Mouse (Mus musculus): ENCODE results near the gene Stat3. TPM values are rescaled to one million over a fixed set of nuclear protein-coding genes. Genes with fewer than 3 reads are reported as not detected.

The Stat3 gene
- polyA plus RNA-seq, 1 experiment from 2014 or later = 39.0 TPM

GRCm38 (mm10) chr11:100967881-100968420 is 28.6 kb upstream of the Stat3 start:
- H3K4me1 ChIP-seq (ENCODE audit: control insufficient read depth, insufficient read depth, low read length) = peaks cover 10% of the 10 kb centered on the region
- H3K4me3 ChIP-seq (ENCODE audit: low read depth, low read length) = no peak overlapping the region
- no peaks in the 10 kb centered on the region for H3K9me3 ChIP-seq (replicated peaks; ENCODE audit: control insufficient read depth, low read length, poor library complexity, severe bottlenecking)
- 0 out of 2 replicates have a peak overlapping the region, but pooled peaks have one; percentile 7 for H3K4me2 ChIP-seq (ENCODE audit: low read length)
- 80% methylated on average over 5 of the region's 5 CpGs for WGBS
- peaks cover 61% of the 10 kb centered on the region for H3K27me3 ChIP-seq (ENCODE audit: control insufficient read depth, insufficient read depth, low read depth, low read length)
- no peak overlapping the region for H3K9ac ChIP-seq (ENCODE audit: low read depth, low read length)
- ATAC-seq = no peak
- H3K36me3 ChIP-seq (ENCODE audit: control insufficient read depth, insufficient read depth, low read length) = no peaks in the 10 kb centered on the region
- no peak overlapping the region for H3K27ac ChIP-seq (ENCODE audit: low read length)

- Histone ChIP-seq H3K4me3 (ENCODE audit: low read depth, low read length) (no peak overlapping the region), H3K36me3 (ENCODE audit: control insufficient read depth, insufficient read depth, low read length) (no peaks in the 10 kb centered on the region), H3K4me1 (ENCODE audit: control insufficient read depth, insufficient read depth, low read length) (peaks cover 10% of the 10 kb centered on the region), H3K4me2 (ENCODE audit: low read length) (no peak overlapping the region), H3K27ac (ENCODE audit: low read length) (no peak overlapping the region), H3K27me3 (ENCODE audit: control insufficient read depth, insufficient read depth, low read depth, low read length) (peaks cover 56% of the 10 kb centered on the region), H3K9ac (ENCODE audit: low read depth, low read length) (no peak overlapping the region), H3K9me3 (replicated peaks; ENCODE audit: control insufficient read depth, low read length, poor library complexity, severe bottlenecking) (no peaks in the 10 kb centered on the region)
- no peak for ATAC-seq
- 65% methylated on average over 5 of the region's 5 CpGs for WGBS
Measured at GRCm38 (mm10) chr11:100967376-100967775, 28.0 kb upstream of the Stat3 start.

GRCm38 (mm10) chr11:100965760-100966159 is 26.4 kb upstream of the Stat3 start:
- no peaks in the 10 kb centered on the region for H3K9me3 ChIP-seq (replicated peaks; ENCODE audit: control insufficient read depth, low read length, poor library complexity, severe bottlenecking)
- no peak overlapping the region for H3K4me2 ChIP-seq (ENCODE audit: low read length)
- no peak overlapping the region for H3K9ac ChIP-seq (ENCODE audit: low read depth, low read length)
- no peak overlapping the region for H3K4me3 ChIP-seq (ENCODE audit: low read depth, low read length)
- ATAC-seq = no peak
- H3K27ac ChIP-seq (ENCODE audit: low read length) = no peak overlapping the region
- peaks cover 11% of the 10 kb centered on the region for H3K4me1 ChIP-seq (ENCODE audit: control insufficient read depth, insufficient read depth, low read length)
- H3K27me3 ChIP-seq (ENCODE audit: control insufficient read depth, insufficient read depth, low read depth, low read length) = peaks cover 41% of the 10 kb centered on the region
- no peaks in the 10 kb centered on the region for H3K36me3 ChIP-seq (ENCODE audit: control insufficient read depth, insufficient read depth, low read length)
- 74% methylated on average over 6 of the region's 6 CpGs for WGBS

- no peak overlapping the region for H3K4me2 ChIP-seq (ENCODE audit: low read length)
- H3K9me3 ChIP-seq (replicated peaks; ENCODE audit: control insufficient read depth, low read length, poor library complexity, severe bottlenecking) = no peaks in the 10 kb centered on the region
- 82% methylated on average over 6 of the region's 6 CpGs for WGBS
- no peaks in the 10 kb centered on the region for H3K36me3 ChIP-seq (ENCODE audit: control insufficient read depth, insufficient read depth, low read length)
- H3K27me3 ChIP-seq (ENCODE audit: control insufficient read depth, insufficient read depth, low read depth, low read length) = peaks cover 34% of the 10 kb centered on the region
- H3K4me1 ChIP-seq (ENCODE audit: control insufficient read depth, insufficient read depth, low read length) = peaks cover 12% of the 10 kb centered on the region
- H3K9ac ChIP-seq (ENCODE audit: low read depth, low read length) = no peak overlapping the region
- ATAC-seq = no peak
- H3K27ac ChIP-seq (ENCODE audit: low read length) = no peak overlapping the region
- no peak overlapping the region for H3K4me3 ChIP-seq (ENCODE audit: low read depth, low read length)
Measured at GRCm38 (mm10) chr11:100964901-100965542, 25.7 kb upstream of the Stat3 start.

- Histone ChIP-seq H3K9me3 (replicated peaks; ENCODE audit: control insufficient read depth, low read length, poor library complexity, severe bottlenecking) (no peaks in the 10 kb centered on the region), H3K4me1 (ENCODE audit: control insufficient read depth, insufficient read depth, low read length) (peaks cover 8% of the 10 kb centered on the region), H3K4me3 (ENCODE audit: low read depth, low read length) (no peak overlapping the region), H3K9ac (ENCODE audit: low read depth, low read length) (no peak overlapping the region), H3K27ac (ENCODE audit: low read length) (no peak overlapping the region), H3K36me3 (ENCODE audit: control insufficient read depth, insufficient read depth, low read length) (no peaks in the 10 kb centered on the region), H3K27me3 (ENCODE audit: control insufficient read depth, insufficient read depth, low read depth, low read length) (peaks cover 33% of the 10 kb centered on the region), H3K4me2 (ENCODE audit: low read length) (no peak overlapping the region)
- ATAC-seq = no peak
- 85% methylated on average over 7 of the region's 7 CpGs for WGBS
Measured at GRCm38 (mm10) chr11:100964180-100964579, 24.8 kb upstream of the Stat3 start.

GRCm38 (mm10) chr11:100963647-100964046 is 24.3 kb upstream of the Stat3 start:
- no peak overlapping the region for H3K4me2 ChIP-seq (ENCODE audit: low read length)
- no peaks in the 10 kb centered on the region for H3K36me3 ChIP-seq (ENCODE audit: control insufficient read depth, insufficient read depth, low read length)
- H3K9ac ChIP-seq (ENCODE audit: low read depth, low read length) = no peak overlapping the region
- ATAC-seq = no peak
- no peaks in the 10 kb centered on the region for H3K9me3 ChIP-seq (replicated peaks; ENCODE audit: control insufficient read depth, low read length, poor library complexity, severe bottlenecking)
- WGBS = 75% methylated on average over 9 of the region's 9 CpGs
- H3K4me3 ChIP-seq (ENCODE audit: low read depth, low read length) = no peak overlapping the region
- H3K27ac ChIP-seq (ENCODE audit: low read length) = no peak overlapping the region
- peaks cover 33% of the 10 kb centered on the region for H3K27me3 ChIP-seq (ENCODE audit: control insufficient read depth, insufficient read depth, low read depth, low read length)
- peaks cover 10% of the 10 kb centered on the region for H3K4me1 ChIP-seq (ENCODE audit: control insufficient read depth, insufficient read depth, low read length)

GRCm38 (mm10) chr11:100962371-100962911 is 23.1 kb upstream of the Stat3 start:
- Histone ChIP-seq H3K4me3 (ENCODE audit: low read depth, low read length) (no peak overlapping the region), H3K27me3 (ENCODE audit: control insufficient read depth, insufficient read depth, low read depth, low read length) (peaks cover 31% of the 10 kb centered on the region), H3K36me3 (ENCODE audit: control insufficient read depth, insufficient read depth, low read length) (no peaks in the 10 kb centered on the region), H3K27ac (ENCODE audit: low read length) (no peak overlapping the region), H3K9ac (ENCODE audit: low read depth, low read length) (no peak overlapping the region), H3K4me1 (ENCODE audit: control insufficient read depth, insufficient read depth, low read length) (peaks cover 12% of the 10 kb centered on the region), H3K4me2 (ENCODE audit: low read length) (no peak overlapping the region), H3K9me3 (replicated peaks; ENCODE audit: control insufficient read depth, low read length, poor library complexity, severe bottlenecking) (no peaks in the 10 kb centered on the region)
- 65% methylated on average over 9 of the region's 9 CpGs for WGBS
- no peak for ATAC-seq

- Histone ChIP-seq H3K27me3 (ENCODE audit: control insufficient read depth, insufficient read depth, low read depth, low read length) (peaks cover 22% of the 10 kb centered on the region), H3K36me3 (ENCODE audit: control insufficient read depth, insufficient read depth, low read length) (no peaks in the 10 kb centered on the region), H3K4me3 (ENCODE audit: low read depth, low read length) (peak overlapping the region; percentile 16; the same call in 1 of the 2 replicates), H3K4me2 (ENCODE audit: low read length) (peak overlapping the region; percentile 42), H3K27ac (ENCODE audit: low read length) (no peak overlapping the region), H3K9me3 (replicated peaks; ENCODE audit: control insufficient read depth, low read length, poor library complexity, severe bottlenecking) (no peaks in the 10 kb centered on the region), H3K9ac (ENCODE audit: low read depth, low read length) (no peak overlapping the region), H3K4me1 (ENCODE audit: control insufficient read depth, insufficient read depth, low read length) (peaks cover 12% of the 10 kb centered on the region)
- 9% methylated on average over 6 of the region's 6 CpGs for WGBS
- ATAC-seq = peak; percentile 74
Measured at GRCm38 (mm10) chr11:100960540-100960939, 21.2 kb upstream of the Stat3 start.

GRCm38 (mm10) chr11:100959826-100960225 is 20.5 kb upstream of the Stat3 start:
- Histone ChIP-seq H3K9ac (ENCODE audit: low read depth, low read length) (no peak overlapping the region), H3K27me3 (ENCODE audit: control insufficient read depth, insufficient read depth, low read depth, low read length) (peaks cover 22% of the 10 kb centered on the region), H3K36me3 (ENCODE audit: control insufficient read depth, insufficient read depth, low read length) (no peaks in the 10 kb centered on the region), H3K4me1 (ENCODE audit: control insufficient read depth, insufficient read depth, low read length) (peaks cover 12% of the 10 kb centered on the region), H3K27ac (ENCODE audit: low read length) (no peak overlapping the region), H3K9me3 (replicated peaks; ENCODE audit: control insufficient read depth, low read length, poor library complexity, severe bottlenecking) (no peaks in the 10 kb centered on the region), H3K4me3 (ENCODE audit: low read depth, low read length) (no peak overlapping the region), H3K4me2 (ENCODE audit: low read length) (no peak overlapping the region)
- ATAC-seq = no peak
- WGBS = 32% methylated on average over 3 of the region's 3 CpGs

Measured in midbrain, embryonic 16.5 days (tissue).